Mouse (Mus musculus) forebrain, embryonic 11.5 days (tissue): ENCODE data around the gene Tmeff2. TPM values are rescaled to one million over a fixed set of nuclear protein-coding genes. Genes with fewer than 3 reads are reported as not detected.

Source experiments
- ATAC-seq: fragments of 200-750 bp; cut with Nextera tagmentation; replicated peaks from 2 replicates; pipeline ENCODE4 v1.8.0; 2017; ENCODE audit warnings: moderate TSS enrichment; ENCODE audit not compliant: low FRiP score
- DNase-seq: peaks from one replicate; pipeline ENCODE4 v3.0.0-alpha.2; 2017; ENCODE audit warnings: low spot score
- H3K27ac ChIP-seq: fragments of 300-500 bp; sonication (generic); 2 replicates; pipeline ENCODE4 v1.5.1; 2014; ENCODE audit warnings: low read depth, low read length
- H3K27me3 ChIP-seq: fragments of 300-500 bp; sonication (generic); 2 replicates; pipeline ENCODE4 v1.6.1; 2014; ENCODE audit warnings: mild to moderate bottlenecking, low read length, mixed read lengths; ENCODE audit not compliant: control insufficient read depth, insufficient read depth
- H3K36me3 ChIP-seq: fragments of 300-500 bp; sonication (generic); 2 replicates; pipeline ENCODE4 v1.6.1; 2014; ENCODE audit warnings: mild to moderate bottlenecking, low read length, moderate library complexity, mixed read lengths; ENCODE audit not compliant: control insufficient read depth, insufficient read depth
- H3K4me1 ChIP-seq: fragments of 300-500 bp; sonication (generic); replicated peaks from 2 replicates; pipeline ENCODE4 v1.6.1; 2014; ENCODE audit warnings: low read length, mixed read lengths; ENCODE audit not compliant: control insufficient read depth, insufficient read depth
- H3K4me2 ChIP-seq: fragments of 300-500 bp; sonication (generic); 2 replicates; pipeline ENCODE4 v1.6.1; 2014; ENCODE audit warnings: low read depth, mild to moderate bottlenecking, low read length, moderate library complexity, mixed read lengths; ENCODE audit not compliant: severe bottlenecking
- H3K4me3 ChIP-seq: fragments of 300-500 bp; sonication (generic); 2 replicates; pipeline ENCODE4 v1.5.1; 2014; ENCODE audit warnings: low read depth, low read length
- H3K9ac ChIP-seq: fragments of 300-500 bp; sonication (generic); 2 replicates; pipeline ENCODE4 v1.6.1; 2014; ENCODE audit warnings: low read length
- H3K9me3 ChIP-seq: fragments of 300-500 bp; sonication (generic); 2 replicates; pipeline ENCODE4 v1.6.1; 2016; ENCODE audit warnings: low read length, mixed read lengths; ENCODE audit not compliant: control insufficient read depth
- WGBS: fragments of 180-500 bp; shearing (Covaris S2); extraction: QIAGEN DNeasy Blood & Tissue Kit; methylation state at CpG from one replicate; pipeline ENCODE4 v1.1.7; 2014; 5-methylcytosine and 5-hydroxymethylcytosine counted together
- polyA plus RNA-seq: library from polyadenylated mRNA; unstranded; fragments of >200 nt; fragmentation: Nextera tagmentation; extraction: Ambion mirVana; gene quantifications from 2 replicates; pipeline ENCODE4 v1.2.1, GENCODE M21; 2014

Tmeff2 gene
- polyA plus RNA-seq, 1 experiment from 2014 or later, result 5.9 TPM

DNA sequence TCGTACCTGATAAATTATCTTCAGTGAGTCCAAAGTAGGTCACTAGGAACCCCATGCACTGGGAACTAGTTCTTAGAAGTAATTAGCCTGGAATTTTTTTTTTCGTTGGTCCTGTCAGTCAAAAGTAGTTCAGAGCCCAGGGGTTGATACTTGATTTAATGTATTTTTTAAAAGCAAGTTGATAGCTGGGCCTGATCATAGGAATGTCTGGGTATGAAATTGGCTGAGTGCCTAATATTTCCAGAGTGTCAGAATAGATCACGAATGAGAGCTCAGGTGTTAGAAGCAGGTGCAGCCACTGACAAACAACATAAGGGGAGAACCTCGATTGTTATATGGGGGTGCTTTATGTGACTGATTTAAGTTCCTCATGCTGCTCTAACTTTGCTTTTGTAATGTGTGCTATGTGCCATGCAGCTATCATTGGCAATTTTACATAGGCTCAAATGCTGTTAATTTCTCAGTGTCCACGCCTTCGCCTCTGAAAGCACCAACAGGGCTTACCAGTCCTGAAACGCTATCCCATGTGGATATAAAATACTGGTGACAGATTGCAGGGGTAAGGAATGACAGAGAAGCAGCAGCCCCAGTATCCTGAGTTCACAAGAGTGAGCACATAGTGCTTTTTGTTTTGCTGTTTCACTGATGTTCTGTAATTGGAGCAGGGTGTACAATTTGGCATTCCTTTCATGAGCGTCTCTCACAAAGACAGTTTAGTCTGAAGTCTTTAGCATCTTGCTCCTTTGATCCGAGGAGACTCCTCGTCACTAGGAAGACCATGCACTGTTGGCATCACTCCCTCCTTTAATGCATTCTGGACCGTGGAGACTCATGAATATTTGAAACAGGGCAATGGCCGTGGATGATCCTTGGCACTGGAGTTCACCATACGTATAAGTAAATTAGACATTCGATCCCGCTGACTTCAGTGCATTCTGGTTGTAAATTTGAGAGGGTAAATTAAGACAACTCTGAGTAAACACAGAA is 175.6 kb downstream of the Tmeff2 start:
- H3K9me3 ChIP-seq, result no peaks in the 10 kb centered on the region
- 74% methylated on average over 15 of the region's 15 CpGs for WGBS
- ATAC-seq, result peak; percentile 51; the same call in 1 of the 2 replicates
- no peak overlapping the region for H3K27ac ChIP-seq
- H3K27me3 ChIP-seq, result no peaks in the 10 kb centered on the region
- no peaks in the 10 kb centered on the region for H3K4me1 ChIP-seq
- H3K4me2 ChIP-seq, result no peak overlapping the region
- H3K9ac ChIP-seq, result no peak overlapping the region
- no peak for DNase-seq
- no peaks in the 10 kb centered on the region for H3K36me3 ChIP-seq
- no peak overlapping the region for H3K4me3 ChIP-seq

DNA sequence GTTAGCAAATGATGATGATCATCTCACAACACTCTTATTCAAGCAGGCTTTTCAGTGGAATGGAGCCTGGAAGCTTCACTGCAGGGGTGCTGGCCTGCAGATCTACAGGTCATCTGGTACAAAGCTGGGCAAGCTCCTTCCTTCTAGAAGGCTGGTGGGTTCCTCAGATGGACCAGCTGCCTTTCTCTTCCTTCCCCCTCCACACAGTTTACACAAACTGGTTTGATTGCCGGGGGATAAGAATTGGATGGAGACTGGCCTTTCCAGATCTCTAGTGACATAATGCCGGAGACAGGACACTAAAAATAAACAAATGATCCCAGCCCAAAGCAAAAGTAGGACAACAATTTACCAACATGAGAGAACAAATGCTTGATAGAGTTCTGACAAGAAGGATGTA is 188.5 kb downstream of the Tmeff2 start:
- Histone ChIP-seq H3K4me1 (no peaks in the 10 kb centered on the region), H3K4me3 (no peak overlapping the region), H3K4me2 (no peak overlapping the region), H3K9me3 (no peaks in the 10 kb centered on the region), H3K27me3 (no peaks in the 10 kb centered on the region), H3K27ac (no peak overlapping the region), H3K9ac (no peak overlapping the region), H3K36me3 (no peaks in the 10 kb centered on the region)
- DNase-seq (no peak), ATAC-seq (no peak)
- WGBS, result 95% methylated on average over 2 of the region's 2 CpGs

DNA sequence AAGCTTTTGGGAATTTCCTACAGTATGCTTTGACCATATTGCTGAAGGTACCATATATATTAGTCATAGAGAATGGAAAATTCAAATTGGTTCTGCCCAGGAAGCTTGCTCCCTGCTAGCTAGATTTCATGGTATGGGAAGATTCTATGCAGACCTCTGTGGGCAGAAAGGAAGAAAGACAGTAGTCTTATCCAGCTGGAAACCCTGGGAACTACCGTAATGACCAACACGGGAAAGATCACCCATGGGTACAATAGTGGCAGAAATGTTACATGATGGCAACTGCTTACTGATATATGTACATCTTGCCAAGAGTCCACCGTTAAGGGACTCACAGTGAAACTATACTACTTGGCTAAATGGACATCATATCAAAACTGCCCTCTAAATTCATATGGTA is 189.4 kb downstream of the Tmeff2 start:
- Histone ChIP-seq H3K9ac (no peak overlapping the region), H3K27me3 (no peaks in the 10 kb centered on the region), H3K27ac (no peak overlapping the region), H3K4me1 (no peaks in the 10 kb centered on the region), H3K9me3 (no peaks in the 10 kb centered on the region), H3K36me3 (no peaks in the 10 kb centered on the region), H3K4me2 (no peak overlapping the region), H3K4me3 (no peak overlapping the region)
- DNase-seq (no peak), ATAC-seq (no peak)
- 96% methylated on average over 3 of the region's 3 CpGs for WGBS

DNA sequence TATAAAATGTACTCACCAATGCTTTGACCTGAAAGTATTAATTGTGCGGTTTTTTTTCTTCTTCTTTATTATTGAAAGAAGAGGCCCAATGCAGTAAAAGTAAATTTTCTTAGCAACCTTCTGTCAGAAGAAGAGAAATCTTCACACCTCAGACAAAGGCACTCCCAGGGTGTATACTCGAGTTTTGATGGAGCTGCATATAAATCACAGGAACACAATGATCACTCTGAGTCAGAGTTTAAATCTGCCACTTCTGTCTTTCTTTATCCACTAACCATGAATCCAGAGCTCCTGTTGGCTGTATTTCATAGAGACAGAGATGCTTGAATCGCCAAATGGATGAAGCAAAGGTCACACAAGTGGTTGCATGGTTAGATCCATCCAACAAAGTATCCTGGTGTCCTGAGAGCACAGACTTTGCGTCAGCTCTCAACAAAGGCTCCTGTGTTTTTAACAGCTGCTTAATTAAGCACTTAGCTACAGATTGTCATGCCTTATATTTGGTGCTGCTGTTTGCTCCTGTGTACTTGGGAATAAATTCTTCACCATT is 189.8 kb downstream of the Tmeff2 start:
- ATAC-seq (no peak), DNase-seq (no peak)
- Histone ChIP-seq H3K27ac (no peak overlapping the region), H3K36me3 (no peaks in the 10 kb centered on the region), H3K4me2 (no peak overlapping the region), H3K4me3 (no peak overlapping the region), H3K9ac (no peak overlapping the region), H3K4me1 (no peaks in the 10 kb centered on the region), H3K27me3 (no peaks in the 10 kb centered on the region), H3K9me3 (no peaks in the 10 kb centered on the region)
- WGBS, result 74% methylated on average over 4 of the region's 4 CpGs

DNA sequence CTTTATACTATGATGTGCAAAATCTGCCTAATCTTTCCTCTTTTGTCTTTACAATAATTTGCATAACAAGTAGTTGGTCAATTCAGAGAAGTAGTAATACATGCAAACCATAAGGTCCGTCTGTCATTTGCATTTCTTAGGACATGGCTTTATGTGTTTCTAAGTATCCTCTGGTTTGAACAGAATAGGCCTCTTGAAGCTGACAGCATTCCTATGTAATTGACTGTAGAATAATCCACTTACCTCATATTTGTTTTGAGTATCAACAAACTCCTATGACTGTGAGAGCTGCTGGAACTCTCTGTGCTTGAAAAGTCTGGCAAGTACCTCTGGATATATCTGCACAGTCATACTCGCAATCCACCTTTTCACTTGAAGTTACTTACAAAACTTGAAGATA is 194.3 kb downstream of the Tmeff2 start:
- Histone ChIP-seq H3K4me2 (no peak overlapping the region), H3K4me3 (no peak overlapping the region), H3K4me1 (no peaks in the 10 kb centered on the region), H3K36me3 (no peaks in the 10 kb centered on the region), H3K27me3 (no peaks in the 10 kb centered on the region), H3K9me3 (no peaks in the 10 kb centered on the region), H3K27ac (no peak overlapping the region), H3K9ac (no peak overlapping the region)
- 42% methylated on average over 2 of the region's 2 CpGs for WGBS
- ATAC-seq (peak; percentile 51; the same call in 1 of the 2 replicates), DNase-seq (no peak)

DNA sequence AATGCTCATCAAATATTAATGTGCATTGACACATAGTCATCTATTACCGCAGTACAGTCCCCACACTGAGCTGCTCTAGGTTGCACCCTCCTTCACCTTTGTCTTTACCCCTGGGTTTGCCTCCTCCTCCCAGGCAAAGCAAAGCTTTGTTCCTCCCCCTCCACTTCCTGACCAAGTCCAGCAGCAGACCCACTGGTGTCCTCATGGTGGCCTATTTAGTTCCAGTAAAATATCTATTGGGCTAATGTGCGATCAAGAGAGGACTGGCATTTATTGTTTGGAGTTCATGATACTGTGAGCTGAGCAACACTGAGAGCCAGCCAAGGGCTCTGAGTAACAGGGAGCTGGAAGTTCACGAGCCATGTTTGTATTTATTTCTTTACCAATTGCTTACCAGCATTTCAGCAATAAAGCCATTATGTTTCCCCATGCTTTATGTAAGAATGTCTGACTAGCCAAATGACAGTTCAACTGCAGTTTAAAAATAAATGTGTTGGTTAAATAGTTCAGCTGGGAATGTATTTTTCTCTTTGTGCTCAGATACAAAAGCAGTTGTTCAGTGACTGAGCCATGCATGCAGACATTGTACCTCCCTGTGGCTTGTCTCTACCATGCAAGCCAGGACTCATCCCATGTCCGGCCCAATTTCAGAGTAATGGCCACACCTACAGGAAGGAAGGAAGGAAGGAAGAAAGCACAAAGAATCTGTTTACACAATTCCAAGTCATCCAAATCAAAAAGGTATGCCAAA is 196.6 kb downstream of the Tmeff2 start:
- ATAC-seq (0 out of 2 replicates have a peak, but pooled peaks have one; percentile 42), DNase-seq (no peak)
- Histone ChIP-seq H3K27ac (no peak overlapping the region), H3K9ac (no peak overlapping the region), H3K36me3 (no peaks in the 10 kb centered on the region), H3K27me3 (no peaks in the 10 kb centered on the region), H3K9me3 (no peaks in the 10 kb centered on the region), H3K4me2 (no peak overlapping the region), H3K4me1 (no peaks in the 10 kb centered on the region), H3K4me3 (no peak overlapping the region)
- WGBS, result 82% methylated on average over 4 of the region's 4 CpGs

DNA sequence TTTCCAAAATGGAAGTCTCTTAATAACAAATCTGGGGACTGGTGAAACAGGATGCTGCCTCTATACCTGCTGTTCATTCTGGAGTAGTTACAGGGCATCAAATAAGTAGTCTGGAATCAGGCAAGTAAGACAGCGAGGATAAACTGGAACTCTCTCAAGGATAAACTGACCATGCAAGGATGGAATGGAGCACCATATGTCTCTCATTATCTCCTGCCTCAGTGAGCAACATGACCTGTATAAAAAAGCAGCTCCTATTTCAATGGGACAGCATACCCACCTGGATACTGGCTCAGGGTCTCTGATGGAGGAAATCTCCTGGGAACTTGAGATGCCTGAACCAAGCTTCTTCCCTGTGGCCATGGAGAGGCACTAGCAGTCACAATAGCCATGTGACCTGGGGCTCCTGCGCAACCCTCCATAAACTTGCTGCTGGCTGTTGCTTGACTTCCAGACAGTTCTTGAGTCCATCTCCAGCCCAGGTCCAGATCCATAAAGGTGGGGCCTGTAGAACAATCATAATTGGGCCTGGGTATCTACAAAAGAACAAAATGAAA is 200.7 kb downstream of the Tmeff2 start:
- Histone ChIP-seq H3K36me3 (no peaks in the 10 kb centered on the region), H3K4me1 (no peaks in the 10 kb centered on the region), H3K27ac (no peak overlapping the region), H3K9me3 (no peaks in the 10 kb centered on the region), H3K4me3 (no peak overlapping the region), H3K27me3 (no peaks in the 10 kb centered on the region), H3K4me2 (no peak overlapping the region), H3K9ac (no peak overlapping the region)
- ATAC-seq (no peak), DNase-seq (no peak)
- 86% methylated on average over 2 of the region's 2 CpGs for WGBS

DNA sequence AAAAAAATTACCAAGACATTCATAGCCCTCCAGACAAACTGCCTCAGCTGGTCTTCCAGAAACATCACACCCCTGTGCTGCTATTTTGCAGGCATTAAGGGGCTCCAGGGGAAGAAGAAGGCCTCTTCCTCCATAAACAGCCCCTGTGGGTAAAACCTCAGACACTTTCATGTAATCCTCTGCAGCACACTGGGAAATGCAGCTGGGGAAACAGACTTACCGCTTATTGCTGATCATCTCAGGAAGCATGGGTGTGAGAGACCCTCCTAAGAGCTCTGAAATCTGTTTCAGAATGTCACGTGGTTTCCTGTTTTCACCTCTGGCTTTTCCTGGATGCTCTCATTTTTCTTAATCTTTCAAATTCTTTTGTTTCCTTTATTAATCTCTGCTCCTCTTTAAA is 204.3 kb downstream of the Tmeff2 start:
- Histone ChIP-seq H3K27me3 (no peaks in the 10 kb centered on the region), H3K9ac (no peak overlapping the region), H3K27ac (no peak overlapping the region), H3K4me2 (no peak overlapping the region), H3K4me1 (no peaks in the 10 kb centered on the region), H3K36me3 (no peaks in the 10 kb centered on the region), H3K4me3 (no peak overlapping the region), H3K9me3 (no peaks in the 10 kb centered on the region)
- WGBS, result 66% methylated on average over 2 of the region's 2 CpGs
- no peak for DNase-seq
- no peak for ATAC-seq
